Mouse (Mus musculus) megakaryocyte, adult 5-6 weeks (primary cell): ENCODE results near the gene Fgd2. TPM values are rescaled to one million over a fixed set of nuclear protein-coding genes. Genes with fewer than 3 reads are reported as not detected.
"Not testable (repeated sequence)": the region's sequence is repeated elsewhere in the genome, so short reads cannot be mapped to it uniquely, and the experiment has no call there.

Experiments
- ATAC-seq: 2 replicates; pipeline ENCODE4 v1.8.0; 2016; ENCODE audit warnings: mild to moderate bottlenecking, inconsistent platforms; ENCODE audit not compliant: poor library complexity, severe bottlenecking
- total RNA-seq, 2 experiments: library from RNA; stranded (forward) in 1 of 2; stranded (reverse) in 1 of 2; fragments of 153-499, 151-499 nt in 1 of 2; fragments of 221-1000, 200-1000 nt in 1 of 2; gene quantifications; 2 replicates each; pipeline versions ENCODE4 v1.2.3 to v1.2.4; 2015 to 2017

Gene Fgd2
- total RNA-seq, 2 experiments from 2014 or later: 44.8 to 48.0 TPM

DNA sequence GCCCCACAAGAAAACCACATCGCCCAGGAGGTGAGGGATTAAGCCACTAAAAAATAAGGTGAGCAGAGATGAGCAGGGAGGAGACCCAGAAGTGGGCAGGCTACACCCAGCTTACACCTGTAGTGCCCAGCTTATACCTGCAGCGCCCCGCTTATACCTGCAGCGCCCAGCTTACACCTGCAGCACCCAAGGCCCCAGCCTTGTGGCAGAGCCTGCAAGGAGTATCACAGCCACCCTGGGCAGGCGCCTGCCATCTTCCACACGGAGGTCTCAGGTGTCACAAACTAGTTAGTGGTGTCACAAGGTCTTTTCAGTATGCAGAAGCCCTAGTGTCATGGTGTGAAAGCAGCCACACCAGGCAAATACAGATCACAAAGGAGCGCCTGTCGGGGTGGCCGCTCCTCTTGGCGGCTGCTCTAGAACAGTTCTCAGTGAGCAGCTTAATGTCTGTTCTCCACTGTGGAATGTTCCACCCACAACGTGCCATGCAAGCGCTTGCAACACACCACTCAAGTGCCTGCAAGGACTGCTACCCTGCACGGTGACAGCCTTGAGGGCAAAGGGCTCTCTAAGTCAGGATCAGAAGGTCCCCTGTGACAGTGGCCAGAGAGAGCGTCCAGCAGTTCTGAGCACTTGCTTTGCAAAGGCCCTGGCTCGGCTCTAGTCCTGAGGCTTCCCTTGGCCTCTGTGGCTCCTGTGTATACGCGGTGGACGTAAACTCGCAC lies 24.3 kb upstream of the Fgd2 start:
- no peak for ATAC-seq

DNA sequence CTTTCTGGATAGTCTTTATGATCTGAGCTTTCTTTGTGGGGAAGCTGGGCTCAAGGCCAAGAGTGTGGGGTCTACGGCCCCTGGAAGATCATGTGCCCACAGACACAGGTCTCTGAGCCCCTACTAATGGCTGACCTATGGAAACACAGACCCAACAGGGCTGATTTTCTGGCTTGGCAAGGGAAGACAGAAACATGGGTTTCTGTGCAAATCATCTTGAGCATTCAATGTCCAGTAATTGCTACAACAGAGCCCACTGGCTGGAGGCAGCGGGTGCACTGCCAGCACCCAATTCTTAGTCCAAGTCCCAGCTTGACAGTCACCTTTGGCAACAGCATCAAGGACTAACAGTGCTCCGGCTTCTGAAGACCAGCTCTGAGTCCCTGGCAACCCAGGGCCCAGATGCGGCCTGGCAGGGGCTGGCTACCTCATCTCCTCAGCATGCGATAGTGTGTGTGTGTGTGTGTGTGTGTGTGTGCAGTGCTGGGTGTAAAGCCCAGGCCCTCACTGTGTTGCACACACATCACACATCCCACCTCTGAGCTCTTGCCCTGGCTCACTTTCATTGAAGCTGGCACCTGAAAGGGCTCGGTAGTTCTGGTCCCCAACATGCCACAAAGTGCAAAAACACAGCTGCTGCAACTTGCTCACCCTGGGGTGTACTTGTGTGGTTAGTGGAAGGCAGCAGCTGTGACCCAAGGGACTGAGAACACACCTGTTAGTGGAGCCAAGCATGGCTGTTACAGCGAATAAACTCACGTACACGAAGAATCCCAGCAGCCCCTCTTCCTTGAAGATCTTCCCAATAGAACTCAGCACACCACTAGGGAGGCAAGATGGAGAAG lies 22.5 kb upstream of the Fgd2 start:
- ATAC-seq: no peak

DNA sequence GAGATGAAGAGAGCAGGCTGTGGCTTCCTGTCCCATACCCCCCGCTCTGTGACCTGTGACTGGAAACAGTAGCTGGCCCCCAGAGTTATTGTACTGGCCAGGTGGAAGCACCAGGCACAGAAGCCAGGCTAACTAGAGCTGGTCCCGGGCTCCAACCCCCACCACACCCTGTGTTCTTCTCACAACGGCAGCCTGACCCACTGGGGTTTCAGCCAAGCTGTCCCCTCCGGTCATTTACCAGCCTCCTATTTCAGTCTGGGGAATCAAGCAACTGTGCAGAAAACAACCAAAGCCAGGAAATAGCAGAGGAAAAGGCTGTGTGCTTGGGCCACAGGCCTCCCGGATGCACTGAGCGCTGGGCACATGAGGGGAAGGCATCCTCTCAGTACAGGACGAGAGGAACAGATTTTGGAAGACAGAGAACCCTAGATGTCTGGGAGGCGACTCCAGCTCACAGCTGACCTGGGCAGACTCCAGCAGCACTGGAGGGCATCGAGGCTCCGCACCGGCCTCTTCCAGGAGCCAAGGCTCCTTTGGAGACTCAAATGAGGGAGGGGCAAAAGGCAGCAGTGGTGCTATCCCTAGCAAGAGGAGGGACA lies 21.4 kb upstream of the Fgd2 start:
- no peak for ATAC-seq

DNA sequence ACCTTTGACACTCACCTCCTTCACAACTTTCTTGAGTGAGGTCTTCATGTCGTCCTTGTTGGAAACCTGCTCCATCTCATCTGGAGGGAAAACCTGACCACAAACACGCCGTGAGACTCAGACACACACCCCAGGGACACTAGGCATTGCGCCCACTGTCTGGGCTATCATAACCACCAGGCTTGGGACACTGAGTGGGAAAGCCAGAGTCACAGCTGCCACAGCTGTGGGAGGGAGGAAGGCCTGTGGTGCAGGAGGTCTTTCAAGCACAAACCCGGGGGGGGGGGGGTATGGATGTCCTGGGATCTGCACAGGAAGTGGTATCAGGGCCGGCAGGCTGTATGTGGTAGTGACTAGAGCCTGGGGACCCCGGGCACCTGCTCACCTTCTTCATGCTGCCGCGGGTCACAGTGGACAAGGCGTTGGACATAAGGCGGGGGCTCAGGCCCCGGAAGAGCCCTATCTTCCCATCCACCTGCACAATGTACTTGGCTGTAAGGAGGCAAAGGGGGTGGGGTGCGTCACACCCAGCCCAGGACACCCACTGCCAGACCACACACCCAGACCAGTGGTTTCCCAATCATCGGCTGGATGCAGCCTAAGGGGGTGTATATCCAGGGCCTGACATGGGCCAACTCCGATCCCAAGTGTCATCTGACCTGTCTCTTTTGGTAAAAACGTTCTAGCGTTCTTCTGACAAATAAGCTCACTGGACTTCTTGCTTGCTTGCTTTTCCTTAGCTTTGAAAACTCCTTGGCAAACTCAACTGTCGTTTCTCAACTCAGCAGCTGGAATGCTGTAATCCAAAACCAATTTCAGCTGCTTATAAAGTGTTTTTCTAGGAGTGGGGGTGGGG lies 20.1 kb upstream of the Fgd2 start:
- no peak for ATAC-seq

- ATAC-seq: peak; percentile 70
Observed at GRCm38 (mm10) chr17:29341591-29342003, 19.1 kb upstream of the Fgd2 start.

GRCm38 (mm10) chr17:29342010-29342910 lies 18.5 kb upstream of the Fgd2 start:
- ATAC-seq: no peak

DNA sequence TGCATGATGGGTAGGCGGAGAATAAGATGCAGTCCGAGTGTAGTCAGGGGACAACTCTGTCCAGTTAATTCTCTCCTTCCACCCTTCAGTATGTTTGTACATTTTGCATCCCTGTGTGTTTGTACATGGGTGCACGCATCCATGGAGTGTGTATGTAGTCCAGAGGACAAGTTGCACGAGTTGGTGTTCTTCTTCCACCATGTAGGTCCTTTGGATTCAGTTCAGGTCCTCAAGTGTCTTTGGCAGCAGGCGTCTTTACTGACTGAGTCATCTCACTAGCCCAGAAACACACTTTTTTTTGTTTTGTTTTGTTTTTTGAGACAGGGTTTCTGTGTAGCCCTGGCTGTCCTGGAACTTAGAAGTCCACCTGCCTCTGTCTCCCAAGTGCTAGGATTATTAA lies 17.5 kb upstream of the Fgd2 start:
- no peak for ATAC-seq

- ATAC-seq: no peak
Observed at GRCm38 (mm10) chr17:29345272-29345671, 15.4 kb upstream of the Fgd2 start.

DNA sequence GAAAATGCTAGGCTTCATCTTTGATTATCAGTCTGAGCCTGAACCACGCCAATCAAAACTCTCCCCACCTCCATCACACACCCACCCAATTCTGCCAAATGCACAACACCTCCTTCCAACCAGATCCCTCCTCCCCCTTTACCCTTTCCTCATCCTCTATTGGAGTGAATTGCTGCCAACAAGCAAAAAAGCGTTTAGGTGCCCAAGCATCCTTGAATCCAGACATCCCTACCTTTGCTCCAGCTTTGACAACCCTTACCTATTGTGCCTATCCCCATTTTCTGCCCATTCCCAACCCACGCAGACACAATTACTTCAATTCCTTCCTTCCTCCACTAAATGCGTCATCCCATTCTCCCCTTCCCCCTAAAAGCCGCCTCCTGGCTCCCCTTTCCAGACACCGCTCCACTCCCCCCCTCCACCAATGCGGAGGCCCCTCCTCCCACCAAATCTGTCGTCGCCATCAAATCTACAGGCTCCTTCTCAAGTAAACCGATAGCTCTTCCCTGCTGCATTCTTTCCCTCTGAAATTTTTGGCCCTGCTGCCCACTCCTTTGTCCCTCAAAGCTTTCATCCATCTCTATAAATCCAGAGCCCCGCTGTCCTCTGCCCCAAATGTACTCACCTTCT lies 14.1 kb upstream of the Fgd2 start:
- ATAC-seq: no peak

- no peak for ATAC-seq
Observed at GRCm38 (mm10) chr17:29347126-29347644, 13.5 kb upstream of the Fgd2 start.

DNA sequence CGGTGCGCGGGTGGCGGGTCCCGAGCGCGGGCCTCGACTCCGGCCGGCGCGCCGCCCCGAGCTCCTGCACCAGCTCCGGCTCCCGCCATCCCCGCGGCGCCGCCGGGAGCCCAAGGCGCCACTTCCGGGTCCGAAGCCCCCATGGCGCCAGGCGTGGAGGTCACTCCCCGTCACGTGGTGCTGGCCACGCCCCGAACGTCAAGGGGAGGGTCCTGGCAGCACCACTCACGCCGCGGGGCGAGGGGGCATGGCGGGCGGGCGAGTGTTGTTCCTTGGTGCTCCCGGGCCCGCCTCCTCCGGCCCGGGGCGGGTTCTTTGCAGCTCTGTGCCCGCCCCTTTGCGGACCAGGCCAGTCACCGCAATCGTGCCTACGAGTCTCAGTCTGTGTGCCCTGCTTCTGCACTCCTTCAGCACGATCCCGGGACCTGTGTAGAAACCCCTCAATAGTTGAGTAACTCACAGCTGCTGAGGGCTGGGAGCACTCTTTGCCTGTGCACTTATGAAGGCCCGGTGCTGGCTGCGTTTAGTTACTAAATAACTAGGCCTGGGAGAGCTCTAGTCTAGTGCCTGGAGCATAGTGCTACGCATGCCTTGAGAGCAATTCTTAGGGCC lies 13.0 kb upstream of the Fgd2 start, which contains the start of gene Mtch1:
Gene Mtch1 (minus strand): TSS at position 290 of the 612 bp plus-strand sequence.
- ATAC-seq: peak; percentile 100

- ATAC-seq: no peak
Observed at GRCm38 (mm10) chr17:29348996-29349395, 11.7 kb upstream of the Fgd2 start.

DNA sequence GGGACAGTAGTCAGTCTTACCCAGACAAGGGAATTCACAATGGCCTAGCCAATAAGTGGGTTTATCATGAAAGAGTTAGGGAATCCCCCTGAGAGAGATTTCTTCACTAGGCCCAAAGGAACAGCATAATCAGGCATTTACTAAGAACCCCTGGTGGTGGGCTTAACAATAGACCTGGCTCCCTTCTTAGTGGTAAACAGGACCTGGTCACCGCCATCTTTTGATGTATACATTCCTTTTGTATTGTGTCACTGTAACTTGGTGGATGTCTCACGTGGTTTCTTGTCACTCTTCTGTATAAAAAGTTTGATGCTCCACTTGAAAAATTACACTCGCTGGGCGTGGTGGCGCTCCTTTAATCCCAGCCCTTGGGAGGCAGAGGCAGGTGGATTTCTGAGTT lies 9.7 kb upstream of the Fgd2 start:
- not testable (repeated sequence) for ATAC-seq

- no peak for ATAC-seq
Observed at GRCm38 (mm10) chr17:29355461-29355840, 5.3 kb upstream of the Fgd2 start.

DNA sequence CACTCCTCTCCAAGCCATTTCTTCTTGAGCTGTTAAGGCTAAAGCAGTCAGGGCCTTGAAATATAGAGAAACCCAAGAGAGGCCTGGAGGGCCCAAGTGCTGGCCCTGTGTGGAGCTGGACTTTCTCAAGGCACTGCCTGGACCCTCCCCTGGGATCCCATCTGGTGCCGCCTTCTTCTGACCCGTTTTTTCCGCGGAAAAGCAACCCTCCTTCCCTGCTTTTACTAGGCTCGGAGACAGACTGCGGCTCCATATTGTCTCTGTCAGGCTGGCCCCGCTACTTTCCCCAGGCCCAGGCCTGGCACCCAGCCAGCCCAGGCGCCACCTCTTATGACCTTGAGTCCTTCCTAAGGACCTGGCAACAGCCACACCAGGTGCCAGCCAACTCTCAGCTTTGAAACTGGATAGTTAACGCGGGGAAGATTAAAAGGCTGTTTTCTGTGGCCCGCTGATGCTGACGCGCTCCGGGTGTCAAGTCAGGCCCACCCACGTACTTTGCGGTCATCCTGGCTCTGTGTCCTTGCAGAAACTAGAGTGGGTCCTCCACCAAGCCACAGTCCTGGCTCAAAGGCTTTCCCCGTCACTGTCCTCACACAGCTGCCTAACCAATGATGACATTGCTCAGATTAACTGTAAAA lies 4.8 kb upstream of the Fgd2 start:
- no peak for ATAC-seq

GRCm38 (mm10) chr17:29356479-29356856 lies 4.2 kb upstream of the Fgd2 start:
- no peak for ATAC-seq

GRCm38 (mm10) chr17:29356882-29357281 lies 3.8 kb upstream of the Fgd2 start:
- ATAC-seq: no peak

- ATAC-seq: no peak
Observed at GRCm38 (mm10) chr17:29358928-29359327, 1.8 kb upstream of the Fgd2 start.
